Mouse (Mus musculus) lung, embryonic 15.5 days (tissue): Measurements from ENCODE around the gene Pmch. TPM values are rescaled to one million over a fixed set of nuclear protein-coding genes. Genes with fewer than 3 reads are reported as not detected.

Experiments used
- ATAC-seq: fragments of 200-750 bp; cut with Nextera tagmentation; 2 replicates; pipeline ENCODE4 v1.8.0; 2017; ENCODE audit warnings: moderate number of reproducible peaks, borderline replicate concordance; ENCODE audit not compliant: low FRiP score, low TSS enrichment; ENCODE audit errors: extremely low read depth
- H3K27ac ChIP-seq: fragments of 300-500 bp; sonication (generic); 2 replicates; pipeline ENCODE4 v1.5.1; 2015; ENCODE audit warnings: moderate library complexity, mild to moderate bottlenecking, inconsistent platforms
- H3K27me3 ChIP-seq: fragments of 300-500 bp; sonication (generic); 2 replicates; pipeline ENCODE4 v1.6.1; 2015; ENCODE audit warnings: inconsistent platforms
- H3K36me3 ChIP-seq: fragments of 300-500 bp; sonication (generic); 2 replicates; pipeline ENCODE4 v1.6.1; 2015; ENCODE audit warnings: inconsistent platforms
- H3K4me1 ChIP-seq: fragments of 300-500 bp; sonication (generic); 2 replicates; pipeline ENCODE4 v1.6.1; 2015; ENCODE audit warnings: inconsistent platforms
- H3K4me2 ChIP-seq: fragments of 300-500 bp; sonication (generic); 2 replicates; pipeline ENCODE4 v1.6.1; 2015; ENCODE audit warnings: inconsistent platforms, mild to moderate bottlenecking, moderate library complexity
- H3K4me3 ChIP-seq: fragments of 300-500 bp; sonication (generic); 2 replicates; pipeline ENCODE4 v1.5.1; 2015; ENCODE audit warnings: mild to moderate bottlenecking, inconsistent platforms
- H3K9ac ChIP-seq: fragments of 300-500 bp; sonication (generic); 2 replicates; pipeline ENCODE4 v1.6.1; 2015; ENCODE audit warnings: inconsistent platforms
- H3K9me3 ChIP-seq: fragments of 300-500 bp; sonication (generic); 2 replicates; pipeline ENCODE4 v1.6.1; 2016; ENCODE audit warnings: inconsistent platforms
- WGBS: fragments of 180-500 bp; shearing (Covaris S2); methylation state at CpG from one replicate; pipeline ENCODE4 v1.1.7; 2015; 5-methylcytosine and 5-hydroxymethylcytosine counted together
- polyA plus RNA-seq: library from polyadenylated mRNA; unstranded; fragments of >200 nt; fragmentation: Nextera tagmentation; extraction: Ambion mirVana; gene quantifications from 2 replicates; pipeline ENCODE4 v1.2.1, GENCODE M21; 2015

Gene Pmch
- polyA plus RNA-seq, result 0.34 and 0.62 TPM in 2 replicates

GRCm38 (mm10) chr10:88090772-88091171 lies at the start of gene Pmch:
Gene Pmch, plus strand, starts transcription at chr10:88091072.
- Histone ChIP-seq H3K36me3 (peaks cover 9% of the 10 kb centered on the region; the same call in 1 of the 2 replicates), H3K4me3 (no peak within 1 kb of the TSS), H3K9ac (no peak within 1 kb of the TSS), H3K27me3 (no peaks in the 10 kb centered on the region), H3K27ac (no peak within 1 kb of the TSS), H3K9me3 (no peaks in the 10 kb centered on the region), H3K4me2 (no peak within 1 kb of the TSS), H3K4me1 (no peaks in the 10 kb centered on the region)
- ATAC-seq, result no peak
- WGBS, result 76% methylated on average over 5 of the region's 5 CpGs

DNA sequence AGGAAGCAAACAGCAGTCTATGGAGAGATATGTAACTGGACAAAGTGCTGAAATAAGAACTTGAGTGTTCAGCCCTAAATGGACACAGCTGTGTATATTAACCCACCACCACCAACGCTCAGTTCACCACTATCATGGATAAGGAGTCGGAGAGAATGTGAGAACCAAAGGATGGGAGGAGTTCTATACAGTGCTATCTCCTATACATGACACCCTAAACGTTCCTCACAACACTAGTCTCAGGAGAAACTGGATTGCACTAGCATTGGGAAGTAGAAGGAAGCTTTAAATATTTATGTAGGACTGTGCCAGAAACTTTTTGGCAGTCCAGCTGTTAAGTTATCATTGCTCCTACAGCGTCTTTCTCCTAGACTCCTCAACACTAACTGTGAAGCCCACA lies 46.6 kb upstream of the Pmch start:
- ATAC-seq, result peak; percentile 55; the same call in 1 of the 2 replicates
- Histone ChIP-seq H3K4me1 (no peaks in the 10 kb centered on the region), H3K4me2 (no peak overlapping the region), H3K9ac (no peak overlapping the region), H3K9me3 (no peaks in the 10 kb centered on the region), H3K27ac (no peak overlapping the region), H3K4me3 (no peak overlapping the region), H3K36me3 (no peaks in the 10 kb centered on the region), H3K27me3 (no peaks in the 10 kb centered on the region)
- 46% methylated on average over 4 of the region's 4 CpGs for WGBS

- no peaks in the 10 kb centered on the region for H3K27me3 ChIP-seq
- H3K27ac ChIP-seq, result no peak overlapping the region
- no peak overlapping the region for H3K9ac ChIP-seq
- no peak for ATAC-seq
- WGBS, result 54% methylated on average over 11 of the region's 11 CpGs
- H3K4me3 ChIP-seq, result no peak overlapping the region
- no peaks in the 10 kb centered on the region for H3K36me3 ChIP-seq
- no peaks in the 10 kb centered on the region for H3K4me1 ChIP-seq
- H3K9me3 ChIP-seq, result no peaks in the 10 kb centered on the region
- no peak overlapping the region for H3K4me2 ChIP-seq
Measured at GRCm38 (mm10) chr10:88046098-88046771, 44.6 kb upstream of the Pmch start.

DNA sequence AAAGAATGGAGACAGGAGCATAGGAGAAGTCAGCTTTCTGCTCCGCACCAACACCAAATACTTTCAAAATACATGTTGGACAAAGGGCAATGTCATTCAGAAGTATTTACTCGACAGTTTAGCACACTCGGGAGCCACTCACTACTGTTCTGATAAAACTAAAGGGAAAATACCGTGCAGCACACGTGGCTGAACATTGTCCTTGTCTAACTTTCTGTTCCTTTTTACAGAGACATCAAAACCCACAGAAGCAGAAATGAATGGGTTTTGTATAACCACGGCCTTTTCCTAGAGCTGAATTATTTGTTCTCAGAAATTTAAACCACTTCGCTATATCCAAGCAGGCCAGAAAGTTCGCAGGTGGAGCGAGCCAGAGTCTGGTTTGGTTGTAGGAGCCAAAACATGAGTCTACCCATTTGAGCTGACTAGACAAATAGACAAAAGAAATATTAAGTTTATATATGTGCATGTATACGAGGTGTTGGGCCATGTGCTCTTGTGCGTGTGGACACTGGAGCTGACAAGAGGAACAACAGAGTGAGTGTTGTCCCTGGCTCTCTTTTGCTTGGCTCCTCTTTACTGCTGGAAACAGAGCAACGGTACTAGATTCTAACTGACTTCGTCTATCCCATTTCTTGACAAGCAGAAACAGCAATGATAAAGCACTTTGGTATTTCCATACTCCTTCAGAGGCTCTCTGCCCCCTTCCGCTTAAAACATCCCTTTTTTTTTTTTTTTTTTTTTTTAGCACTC lies 36.5 kb upstream of the Pmch start:
- Histone ChIP-seq H3K4me1 (peaks cover 3% of the 10 kb centered on the region; the same call in 1 of the 2 replicates), H3K27me3 (no peaks in the 10 kb centered on the region), H3K9me3 (no peaks in the 10 kb centered on the region), H3K9ac (no peak overlapping the region), H3K4me3 (no peak overlapping the region), H3K27ac (no peak overlapping the region; the same call in 1 of the 2 replicates), H3K4me2 (no peak overlapping the region), H3K36me3 (no peaks in the 10 kb centered on the region)
- peak; percentile 69; the same call in 1 of the 2 replicates for ATAC-seq
- 46% methylated on average over 14 of the region's 14 CpGs for WGBS

DNA sequence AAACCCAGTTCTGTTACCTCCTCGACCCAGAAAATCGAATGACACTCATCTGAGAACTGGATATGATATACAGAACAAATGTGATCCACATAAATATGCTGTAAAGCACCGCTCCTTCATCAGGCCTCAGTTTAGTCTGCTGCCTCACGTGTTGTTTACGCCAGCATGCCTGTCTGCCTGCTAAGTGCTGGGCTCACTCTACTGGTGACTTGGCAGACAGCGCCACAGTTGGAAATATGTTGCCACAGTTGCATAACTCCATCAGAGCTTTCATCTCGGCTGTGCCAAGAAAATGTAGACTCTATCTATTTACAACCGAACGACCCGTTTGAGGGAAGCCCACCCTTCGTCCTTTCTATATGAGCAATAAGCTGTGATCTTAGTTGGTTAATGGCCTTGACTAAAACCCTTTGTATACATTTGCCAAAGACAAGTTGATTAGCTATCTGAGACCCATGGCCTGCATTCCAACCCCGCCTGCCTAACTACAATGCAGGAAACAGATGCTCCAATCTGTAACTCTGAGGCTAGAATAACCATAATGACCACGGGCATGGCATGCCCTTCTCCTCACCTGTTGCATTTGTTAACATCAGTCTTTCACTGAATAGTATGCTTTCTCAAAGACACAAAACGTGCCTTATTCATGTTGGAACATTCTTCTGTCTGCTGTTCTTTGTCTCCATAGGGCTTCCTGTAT lies 33.8 kb upstream of the Pmch start:
- Histone ChIP-seq H3K4me2 (no peak overlapping the region), H3K36me3 (no peaks in the 10 kb centered on the region), H3K27ac (peak overlapping the region; percentile 50; the same call in 1 of the 2 replicates), H3K9me3 (no peaks in the 10 kb centered on the region), H3K4me3 (no peak overlapping the region), H3K27me3 (no peaks in the 10 kb centered on the region), H3K9ac (no peak overlapping the region), H3K4me1 (peaks cover 3% of the 10 kb centered on the region; the same call in 1 of the 2 replicates)
- ATAC-seq, result peak; percentile 93
- 37% methylated on average over 14 of the region's 14 CpGs for WGBS

DNA sequence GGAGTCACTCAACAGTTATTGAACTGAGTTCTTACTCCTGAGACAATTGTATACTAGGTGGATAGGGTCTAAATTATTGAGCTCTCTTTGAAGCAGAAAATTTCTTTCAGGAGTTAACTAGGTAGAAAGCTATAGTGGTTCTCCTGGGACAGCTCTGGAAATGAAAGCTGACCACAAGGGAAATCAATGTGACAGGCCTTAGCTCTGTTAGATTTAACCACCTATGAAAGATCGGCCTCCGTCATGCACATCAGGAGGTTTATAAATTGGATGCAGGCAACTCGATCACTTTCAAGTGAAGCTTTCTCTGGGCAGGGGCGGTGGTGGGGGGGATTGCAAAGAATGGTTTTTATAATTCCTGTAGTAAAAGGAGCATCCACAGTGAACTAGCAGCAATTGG lies 27.4 kb upstream of the Pmch start:
- Histone ChIP-seq H3K4me1 (no peaks in the 10 kb centered on the region), H3K4me3 (no peak overlapping the region), H3K9ac (no peak overlapping the region), H3K9me3 (no peaks in the 10 kb centered on the region), H3K27me3 (no peaks in the 10 kb centered on the region), H3K36me3 (no peaks in the 10 kb centered on the region), H3K4me2 (no peak overlapping the region), H3K27ac (no peak overlapping the region)
- no peak for ATAC-seq
- WGBS, result 81% methylated on average over 4 of the region's 4 CpGs

GRCm38 (mm10) chr10:88064872-88065271 lies 26.0 kb upstream of the Pmch start:
- H3K27me3 ChIP-seq, result no peaks in the 10 kb centered on the region
- no peak for ATAC-seq
- H3K36me3 ChIP-seq, result no peaks in the 10 kb centered on the region
- no peak overlapping the region for H3K9ac ChIP-seq
- no peak overlapping the region for H3K27ac ChIP-seq
- whole genome bisulfite sequencing, result 47% methylated on average over 2 of the region's 2 CpGs
- H3K4me1 ChIP-seq, result no peaks in the 10 kb centered on the region
- H3K9me3 ChIP-seq, result no peaks in the 10 kb centered on the region
- H3K4me2 ChIP-seq, result no peak overlapping the region
- no peak overlapping the region for H3K4me3 ChIP-seq

- no peak for ATAC-seq
- no peak overlapping the region for H3K27ac ChIP-seq
- no peaks in the 10 kb centered on the region for H3K36me3 ChIP-seq
- H3K9me3 ChIP-seq, result no peaks in the 10 kb centered on the region
- 71% methylated on average over 3 of the region's 3 CpGs for WGBS
- H3K9ac ChIP-seq, result no peak overlapping the region
- H3K4me1 ChIP-seq, result no peaks in the 10 kb centered on the region
- H3K4me3 ChIP-seq, result no peak overlapping the region
- H3K27me3 ChIP-seq, result no peaks in the 10 kb centered on the region
- H3K4me2 ChIP-seq, result no peak overlapping the region
Measured at GRCm38 (mm10) chr10:88067377-88067776, 23.5 kb upstream of the Pmch start.

DNA sequence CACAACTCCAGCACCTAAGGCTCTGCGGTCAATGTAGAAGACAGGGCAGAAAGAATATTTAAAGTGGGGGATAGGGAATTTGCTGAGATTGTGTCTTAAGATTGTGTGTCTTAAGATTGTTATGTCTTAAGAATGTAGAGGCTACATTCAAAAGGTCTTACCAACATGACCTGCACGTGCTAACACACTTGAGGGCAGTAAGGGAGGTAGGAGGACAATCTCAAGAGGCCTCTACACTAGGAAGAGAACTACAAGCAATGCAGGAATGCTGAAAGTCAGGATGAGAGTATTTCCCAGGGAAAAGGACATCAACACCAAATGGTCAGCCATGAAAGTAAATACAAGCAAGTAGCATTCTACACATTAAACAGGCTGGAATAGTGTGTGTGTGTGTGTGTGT lies 15.3 kb downstream of the Pmch start:
- Histone ChIP-seq H3K27me3 (no peaks in the 10 kb centered on the region), H3K27ac (no peak overlapping the region), H3K4me3 (no peak overlapping the region), H3K9ac (no peak overlapping the region), H3K9me3 (no peaks in the 10 kb centered on the region), H3K36me3 (0 out of 2 replicates have a peak, but pooled peaks cover 8% of the 10 kb centered on the region), H3K4me2 (no peak overlapping the region), H3K4me1 (no peaks in the 10 kb centered on the region)
- ATAC-seq, result no peak
- WGBS, result 83% methylated on average over 2 of the region's 2 CpGs

DNA sequence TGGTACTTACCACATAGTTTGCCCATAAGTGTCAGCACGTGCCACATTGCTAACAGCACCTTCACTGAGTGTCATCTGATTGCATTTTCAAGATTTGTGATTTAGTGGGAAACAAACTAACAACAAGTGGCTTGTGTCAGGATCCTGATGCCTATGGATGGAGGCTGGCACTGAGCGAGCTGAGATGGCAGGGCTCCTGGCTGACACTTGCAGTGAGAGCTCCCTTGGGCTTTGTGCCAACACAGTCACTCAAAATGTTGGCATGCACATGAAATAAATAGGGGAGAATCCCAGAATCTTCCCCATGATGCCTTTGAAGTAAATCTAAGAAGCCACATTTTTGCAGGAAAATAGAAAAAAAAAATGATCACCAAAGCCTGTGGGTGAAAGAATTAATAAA lies 22.4 kb downstream of the Pmch start:
- Histone ChIP-seq H3K27ac (no peak overlapping the region), H3K4me3 (no peak overlapping the region), H3K9me3 (no peaks in the 10 kb centered on the region), H3K27me3 (no peaks in the 10 kb centered on the region), H3K9ac (no peak overlapping the region), H3K4me1 (no peaks in the 10 kb centered on the region), H3K36me3 (peaks cover 13% of the 10 kb centered on the region), H3K4me2 (no peak overlapping the region)
- ATAC-seq, result no peak
- WGBS, result 73% methylated on average over 2 of the region's 2 CpGs

DNA sequence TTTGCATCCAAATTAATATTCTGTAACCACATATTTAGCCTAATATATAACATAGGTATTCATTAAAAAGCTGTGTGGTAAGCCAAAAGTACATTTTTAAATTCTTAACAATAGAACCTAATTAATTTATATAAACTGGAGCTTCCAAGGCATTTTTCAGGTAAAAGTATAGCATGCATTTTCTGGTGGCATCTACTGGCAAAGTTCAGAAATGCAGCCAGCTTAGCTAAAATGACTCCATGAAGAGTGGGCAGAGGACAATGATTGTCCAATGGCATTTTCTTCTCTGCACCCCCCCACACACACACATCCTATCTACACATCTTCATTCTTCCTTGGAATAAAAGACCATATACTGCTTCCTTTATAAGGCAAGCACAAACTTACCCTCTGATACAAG lies 28.8 kb downstream of the Pmch start:
- Histone ChIP-seq H3K9me3 (no peaks in the 10 kb centered on the region), H3K27me3 (no peaks in the 10 kb centered on the region), H3K36me3 (peaks cover 11% of the 10 kb centered on the region; the same call in 1 of the 2 replicates), H3K9ac (no peak overlapping the region), H3K4me1 (no peaks in the 10 kb centered on the region), H3K27ac (no peak overlapping the region), H3K4me2 (no peak overlapping the region), H3K4me3 (no peak overlapping the region)
- ATAC-seq, result no peak

DNA sequence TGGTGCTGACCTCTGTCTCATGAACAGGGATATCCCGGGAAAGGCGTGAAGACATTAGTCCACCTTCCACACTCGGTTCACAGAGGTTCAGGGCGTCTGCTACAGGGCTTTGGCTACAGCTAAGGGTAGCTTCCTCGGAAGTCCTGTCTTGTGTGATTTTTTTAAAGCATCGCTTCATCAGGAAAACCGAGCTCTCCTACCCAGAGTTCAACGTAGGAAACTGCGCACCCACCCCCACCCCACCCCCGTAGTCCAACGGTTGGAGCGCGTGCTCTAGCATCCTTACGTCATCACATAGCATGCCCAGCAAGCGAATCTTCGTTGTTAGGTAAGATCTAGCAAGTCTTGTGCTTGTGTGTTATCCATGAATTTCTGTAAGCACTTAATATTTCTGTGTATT lies 44.8 kb downstream of the Pmch start:
- no peak overlapping the region for H3K4me2 ChIP-seq
- H3K9me3 ChIP-seq, result no peaks in the 10 kb centered on the region
- no peaks in the 10 kb centered on the region for H3K4me1 ChIP-seq
- no peak overlapping the region for H3K27ac ChIP-seq
- no peaks in the 10 kb centered on the region for H3K27me3 ChIP-seq
- ATAC-seq, result no peak
- WGBS, result 95% methylated on average over 16 of the region's 16 CpGs
- H3K9ac ChIP-seq, result no peak overlapping the region
- H3K4me3 ChIP-seq, result no peak overlapping the region
- H3K36me3 ChIP-seq, result peaks cover 5% of the 10 kb centered on the region; the same call in 1 of the 2 replicates
